Mouse (Mus musculus) adrenal gland, adult 8-10 months (tissue): ENCODE data around the gene Nme9. TPM values are rescaled to one million over a fixed set of nuclear protein-coding genes. Genes with fewer than 3 reads are reported as not detected.

ENCODE experiments used
- DNase-seq: peaks from one replicate; pipeline ENCODE4 v3.0.0; 2022
- total RNA-seq, 4 experiments: library from RNA; stranded (reverse); gene quantifications; 2 replicates each; pipeline ENCODE4 v1.2.4; 2022

Gene Nme9
- not detected for total RNA-seq

DNA sequence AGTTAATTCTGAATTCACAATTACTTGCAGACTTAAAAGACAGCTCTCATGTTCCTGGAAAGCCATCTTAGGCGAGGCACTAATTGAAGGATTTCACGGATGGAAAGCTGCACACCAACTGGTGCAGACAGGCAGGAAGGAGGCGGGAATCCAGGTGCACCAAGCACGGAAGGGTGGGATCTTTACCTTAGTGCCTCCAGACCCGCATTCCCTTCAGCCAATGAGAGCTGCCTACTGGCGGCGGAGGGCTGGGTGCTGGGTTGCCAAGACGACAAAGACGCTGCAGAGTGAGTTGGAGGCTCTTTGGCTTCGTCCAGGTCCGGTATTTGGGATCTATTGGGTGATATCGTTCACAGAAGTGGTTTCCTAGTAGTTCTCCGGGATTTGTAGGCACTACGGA lies at the start of gene Nme9:
Gene Nme9 (plus strand): TSS at position 315 of the 400 bp plus-strand sequence.
- no peak for DNase-seq

- DNase-seq: no peak
Observed at GRCm38 (mm10) chr9:99409280-99409679, 42.0 kb upstream of the Nme9 start.

DNA sequence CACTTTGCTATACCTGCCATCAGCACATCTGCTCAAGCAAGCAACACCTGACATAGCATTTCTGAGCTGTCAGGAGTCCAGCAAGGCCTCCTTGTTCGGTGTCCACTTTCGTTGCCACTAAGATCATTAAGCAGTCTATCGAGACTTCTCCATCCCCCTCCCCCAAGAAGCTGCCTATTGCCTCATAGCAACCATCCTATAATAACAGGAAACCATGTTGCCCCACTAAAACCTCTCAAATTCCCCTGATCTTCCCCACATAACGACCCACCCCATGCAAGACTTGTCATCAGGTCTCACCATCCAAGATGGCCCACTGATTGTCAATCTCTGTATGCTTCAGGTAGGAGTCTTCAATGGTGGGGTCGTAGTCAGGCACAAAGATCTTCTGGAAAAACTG lies 40.2 kb upstream of the Nme9 start:
- DNase-seq: no peak

DNA sequence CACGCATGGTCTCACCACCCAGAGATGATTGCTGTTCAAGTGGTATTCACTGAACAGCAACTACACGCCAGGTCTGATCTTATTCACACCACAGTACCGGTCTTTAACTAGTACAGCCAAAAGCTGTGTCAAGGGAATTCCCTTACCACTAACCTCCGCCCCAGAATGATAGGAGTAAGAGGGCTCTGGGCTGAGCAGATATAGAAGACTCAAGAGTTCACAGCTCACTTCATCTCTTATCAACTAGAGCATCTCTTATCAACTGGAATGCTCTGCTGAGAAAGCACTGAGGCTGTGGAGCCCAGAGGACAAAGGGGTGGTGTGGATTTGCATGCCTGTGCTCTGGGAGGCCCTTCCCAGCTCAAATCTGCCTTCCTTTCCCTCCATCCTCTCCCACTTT lies 39.5 kb upstream of the Nme9 start:
- DNase-seq: no peak

DNA sequence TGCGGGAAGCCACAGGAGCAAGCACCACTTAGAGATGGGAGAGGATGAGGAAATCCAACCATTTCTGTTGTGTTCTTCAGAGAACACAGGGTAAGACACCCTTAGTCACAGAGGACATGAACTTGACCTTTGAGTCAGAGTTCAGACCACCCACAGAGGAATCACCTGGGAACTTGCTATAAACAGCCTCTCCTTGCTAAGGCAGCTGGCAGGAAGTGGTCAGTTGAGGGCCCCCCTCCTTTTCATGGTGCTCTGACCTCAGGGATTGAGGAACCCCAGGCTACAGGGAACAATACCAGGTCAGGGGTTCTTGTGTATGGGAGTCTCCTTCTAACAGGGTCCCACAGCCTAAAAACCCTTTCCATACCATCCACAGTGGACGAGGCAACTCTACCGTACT lies 34.5 kb upstream of the Nme9 start:
- no peak for DNase-seq

GRCm38 (mm10) chr9:99417288-99417846 lies 33.9 kb upstream of the Nme9 start:
- no peak for DNase-seq

DNA sequence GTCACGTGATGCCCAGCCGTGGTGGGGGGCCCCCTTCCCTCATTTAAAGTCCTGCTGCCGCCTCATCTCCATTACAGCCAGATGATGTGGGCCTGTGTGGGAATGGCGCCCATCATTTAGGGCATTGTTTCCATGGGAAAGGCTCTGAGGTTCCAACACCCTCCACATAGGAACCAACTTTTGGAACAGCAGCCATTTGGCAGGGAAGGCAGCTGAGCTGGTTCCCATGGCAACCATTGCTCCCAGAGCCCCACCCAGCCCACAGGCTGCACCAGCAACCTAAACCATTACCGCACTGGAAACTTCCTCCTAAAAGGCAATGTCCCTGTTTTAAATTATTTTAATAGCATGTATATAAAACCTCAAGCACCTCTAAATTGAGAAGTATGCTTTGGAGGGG lies 32.9 kb upstream of the Nme9 start:
- DNase-seq: no peak

DNA sequence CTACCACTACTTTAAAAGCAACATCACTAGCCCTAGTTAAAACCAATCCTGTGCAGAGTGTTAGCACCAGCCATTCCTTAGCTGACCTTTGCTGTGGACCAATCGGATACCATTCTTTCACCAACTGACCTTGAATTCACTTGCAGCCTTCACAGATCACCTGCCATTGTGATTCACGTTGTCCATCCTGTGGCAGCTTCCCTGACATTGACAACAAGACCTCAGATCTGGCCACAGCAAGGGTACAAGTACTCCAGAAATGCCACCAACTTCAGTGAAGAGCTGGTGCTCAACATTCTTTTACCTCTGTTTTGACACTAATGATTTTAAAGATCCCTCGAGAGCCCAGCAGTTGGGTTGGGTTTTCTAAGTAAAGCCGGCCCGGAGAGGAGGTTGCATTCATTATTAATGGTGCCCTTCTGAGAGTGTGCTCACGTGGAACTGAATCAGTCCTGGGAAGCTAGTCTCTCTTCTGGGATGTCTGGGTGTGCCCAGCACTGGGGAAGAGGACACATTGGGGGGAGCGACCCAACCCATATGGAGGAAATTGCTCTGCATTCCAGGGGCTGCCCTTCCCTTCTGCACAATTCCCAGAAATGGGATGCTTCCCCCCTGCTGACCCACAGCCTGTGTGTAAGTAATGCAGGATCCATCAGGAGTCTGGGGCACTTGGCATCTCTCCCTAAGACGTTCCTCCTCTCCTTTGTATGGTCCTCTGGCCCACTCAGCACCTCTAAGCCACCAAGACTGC lies 31.1 kb upstream of the Nme9 start:
- DNase-seq: no peak

- no peak for DNase-seq
Observed at GRCm38 (mm10) chr9:99421914-99422313, 29.4 kb upstream of the Nme9 start.

- no peak for DNase-seq
Observed at GRCm38 (mm10) chr9:99423692-99424573, 27.3 kb upstream of the Nme9 start.

GRCm38 (mm10) chr9:99424574-99424863 lies 26.8 kb upstream of the Nme9 start:
- DNase-seq: no peak

DNA sequence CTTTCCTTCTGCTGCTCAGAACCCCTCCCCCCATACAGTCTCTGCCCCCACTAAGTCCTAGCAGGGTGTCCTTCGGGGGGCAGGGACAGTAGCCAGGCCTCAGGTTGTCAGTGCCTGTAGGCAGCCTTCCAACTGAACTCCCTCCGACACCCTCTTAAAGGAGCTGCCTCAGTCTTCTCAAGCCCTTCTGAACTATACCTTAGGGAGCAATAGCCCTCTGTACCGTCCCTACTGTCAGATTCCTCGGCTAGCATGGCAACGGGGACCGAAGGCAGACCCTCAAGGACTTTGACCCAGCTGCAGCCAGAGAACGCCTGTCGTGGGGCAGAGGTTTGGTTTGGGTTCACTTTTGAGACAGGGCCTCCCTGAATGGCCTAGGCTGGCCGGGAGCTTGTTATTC lies 26.0 kb upstream of the Nme9 start:
- no peak for DNase-seq

DNA sequence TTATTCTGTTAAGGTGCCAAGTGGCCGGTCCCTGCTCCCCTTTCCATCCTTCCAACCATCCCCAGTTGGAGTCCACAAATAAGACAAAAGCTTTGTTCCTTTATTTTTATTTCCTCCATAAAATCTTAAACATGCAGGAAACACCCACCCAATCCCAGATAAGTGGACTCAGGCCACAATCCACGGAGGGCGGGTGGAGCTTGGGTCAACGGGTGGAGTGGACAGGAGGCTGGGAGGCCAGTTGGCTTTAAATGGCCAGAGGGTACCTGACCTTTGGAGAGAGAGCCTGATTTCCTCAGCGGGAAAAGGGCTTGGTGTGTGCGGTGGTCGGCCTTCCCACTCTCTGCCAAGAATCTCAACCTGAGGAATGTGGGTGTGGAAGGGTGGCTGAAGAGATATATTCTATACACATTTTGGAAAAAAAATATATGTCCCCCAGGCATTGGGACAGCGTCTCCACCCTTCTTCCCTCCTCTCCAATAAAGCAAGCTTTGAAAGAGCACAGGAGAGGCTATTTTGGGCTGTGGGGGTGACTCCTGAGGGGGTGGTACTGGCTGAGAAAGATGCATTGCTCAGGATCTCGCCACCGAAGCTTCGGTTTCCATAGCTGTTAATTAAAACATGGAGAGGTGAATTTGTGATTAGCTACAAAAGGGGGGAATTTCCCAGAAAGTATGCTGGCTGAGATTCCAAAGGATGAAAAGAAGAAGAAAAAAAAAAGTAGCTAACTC lies 22.5 kb upstream of the Nme9 start:
- DNase-seq: no peak

GRCm38 (mm10) chr9:99429845-99430244 lies 21.4 kb upstream of the Nme9 start:
- DNase-seq: no peak

GRCm38 (mm10) chr9:99430806-99431205 lies 20.5 kb upstream of the Nme9 start:
- DNase-seq: no peak

- no peak for DNase-seq
Observed at GRCm38 (mm10) chr9:99431346-99431745, 19.9 kb upstream of the Nme9 start.

GRCm38 (mm10) chr9:99431963-99432362 lies 19.3 kb upstream of the Nme9 start:
- no peak for DNase-seq

DNA sequence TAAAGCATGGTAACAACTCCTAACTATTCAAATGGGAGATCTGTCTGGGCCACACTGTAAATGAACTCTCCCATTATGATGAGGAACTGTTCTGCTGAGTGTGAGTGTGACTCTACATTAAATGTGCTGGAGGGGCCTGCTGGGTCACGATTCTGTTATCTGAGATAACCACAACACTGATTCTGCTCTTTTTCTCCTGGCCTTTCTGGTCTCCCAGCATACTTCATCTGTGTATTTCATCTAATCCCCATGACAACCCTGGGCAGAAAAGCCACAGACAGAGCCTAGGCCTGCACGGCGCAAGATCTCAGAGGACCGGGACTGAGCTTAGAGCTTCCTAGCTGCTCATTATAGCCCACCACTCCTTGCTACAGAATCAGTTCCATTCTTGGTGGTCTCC lies 18.8 kb upstream of the Nme9 start:
- DNase-seq: no peak

GRCm38 (mm10) chr9:99434892-99435618 lies 16.2 kb upstream of the Nme9 start:
- peak; percentile 67 for DNase-seq

GRCm38 (mm10) chr9:99435619-99436181 lies 15.6 kb upstream of the Nme9 start:
- DNase-seq: peak; percentile 47

- peak; percentile 70 for DNase-seq
Observed at GRCm38 (mm10) chr9:99436182-99437030, 14.9 kb upstream of the Nme9 start.
